Mouse (Mus musculus) midbrain, postnatal 0 days (tissue): ENCODE results near the gene Cemip2. TPM values are rescaled to one million over a fixed set of nuclear protein-coding genes. Genes with fewer than 3 reads are reported as not detected.

ENCODE experiments used
- ATAC-seq: fragments of 200-750 bp; cut with Nextera tagmentation; 2 replicates; pipeline ENCODE4 v1.8.0; 2017; ENCODE audit warnings: moderate number of reproducible peaks, mild to moderate bottlenecking, moderate TSS enrichment, moderate library complexity; ENCODE audit not compliant: low FRiP score
- DNase-seq: peaks from one replicate; pipeline ENCODE4 v3.0.0-alpha.2; 2015; ENCODE audit warnings: low spot score
- H3K27ac ChIP-seq: fragments of 300-500 bp; sonication (generic); 2 replicates; pipeline ENCODE4 v1.5.1; 2014; ENCODE audit warnings: low read depth, mild to moderate bottlenecking, low read length, mixed read lengths
- H3K27me3 ChIP-seq: fragments of 300-500 bp; sonication (generic); 2 replicates; pipeline ENCODE4 v1.6.1; 2014; ENCODE audit warnings: low read length, control low read depth, mixed read lengths; ENCODE audit not compliant: insufficient read depth
- H3K36me3 ChIP-seq: fragments of 300-500 bp; sonication (generic); 2 replicates; pipeline ENCODE4 v1.6.1; 2014; ENCODE audit warnings: low read length, control low read depth, mixed read lengths; ENCODE audit not compliant: insufficient read depth
- H3K4me1 ChIP-seq: fragments of 300-500 bp; sonication (generic); 2 replicates; pipeline ENCODE4 v1.6.1; 2014; ENCODE audit warnings: mild to moderate bottlenecking, control low read depth, antibody characterized with exemption, low read length, mixed read lengths; ENCODE audit not compliant: insufficient read depth
- H3K4me2 ChIP-seq: fragments of 300-500 bp; sonication (generic); 2 replicates; pipeline ENCODE4 v1.6.1; 2014; ENCODE audit warnings: low read depth, mild to moderate bottlenecking, low read length, mixed read lengths; ENCODE audit not compliant: poor library complexity, severe bottlenecking
- H3K4me3 ChIP-seq: fragments of 300-500 bp; sonication (generic); 2 replicates; pipeline ENCODE4 v1.5.1; 2014; ENCODE audit warnings: low read depth, mild to moderate bottlenecking, low read length, moderate library complexity
- H3K9ac ChIP-seq: fragments of 300-500 bp; sonication (generic); replicated peaks from 2 replicates; pipeline ENCODE4 v1.6.1; 2014; ENCODE audit warnings: mild to moderate bottlenecking, low read length, moderate library complexity, mixed read lengths; ENCODE audit not compliant: poor library complexity, severe bottlenecking
- H3K9me3 ChIP-seq: fragments of 300-500 bp; sonication (generic); 2 replicates; pipeline ENCODE4 v1.6.1; 2016; ENCODE audit warnings: low read length, control low read depth
- CTCF ChIP-seq: IDR thresholded peaks from 2 replicates; pipeline ENCODE4 v1.5.1; 2016; ENCODE audit warnings: antibody characterized with exemption, mild to moderate bottlenecking
- WGBS: fragments of 180-500 bp; shearing (Covaris S2); extraction: QIAGEN DNeasy Blood & Tissue Kit; methylation state at CpG from one replicate; pipeline ENCODE4 v1.1.7; 2014; 5-methylcytosine and 5-hydroxymethylcytosine counted together
- polyA plus RNA-seq: library from polyadenylated mRNA; unstranded; fragments of >200 nt; fragmentation: Nextera tagmentation; extraction: Ambion mirVana; gene quantifications from 2 replicates; pipeline ENCODE4 v1.2.1, GENCODE M21; 2015
- total RNA-seq: library from RNA; depleted of rRNA; stranded (reverse); fragments of >200 nt; gene quantifications from 2 replicates; pipeline ENCODE4 v1.2.3, GENCODE M21; 2014

Cemip2 gene
- total and polyA plus RNA-seq, 2 experiments from 2014 or later: 15.8 to 26.3 TPM

DNA sequence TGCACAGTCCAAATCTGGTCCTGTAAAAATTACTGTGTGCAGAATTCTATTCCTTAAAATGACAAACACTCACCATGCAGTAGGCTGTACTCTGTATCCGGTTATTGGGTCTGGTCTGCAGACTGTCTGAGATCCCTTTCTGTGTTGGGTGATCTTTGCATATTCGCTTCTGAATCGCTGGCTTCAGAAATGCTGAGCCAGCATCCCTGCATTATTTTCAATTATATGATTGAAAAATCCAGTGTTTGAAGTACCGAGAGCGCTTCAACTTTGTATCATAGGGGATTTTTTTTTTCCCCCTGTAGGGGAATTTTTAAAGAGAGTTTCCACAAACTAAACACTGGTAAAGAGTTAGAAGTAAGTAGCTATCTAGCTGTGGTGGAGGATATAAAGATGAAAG, 32.0 kb downstream of the Cemip2 start:
- 81% methylated on average over 5 of the region's 5 CpGs for WGBS
- TF ChIP-seq CTCF: no peak
- H3K4me1 ChIP-seq: no peaks in the 10 kb centered on the region
- H3K27ac ChIP-seq: no peak overlapping the region
- no peaks in the 10 kb centered on the region for H3K9me3 ChIP-seq
- H3K4me2 ChIP-seq: no peak overlapping the region
- DNase-seq (no peak), ATAC-seq (no peak)
- H3K36me3 ChIP-seq: peaks cover 59% of the 10 kb centered on the region
- no peak overlapping the region for H3K9ac ChIP-seq
- H3K27me3 ChIP-seq: no peaks in the 10 kb centered on the region
- no peak overlapping the region for H3K4me3 ChIP-seq

DNA sequence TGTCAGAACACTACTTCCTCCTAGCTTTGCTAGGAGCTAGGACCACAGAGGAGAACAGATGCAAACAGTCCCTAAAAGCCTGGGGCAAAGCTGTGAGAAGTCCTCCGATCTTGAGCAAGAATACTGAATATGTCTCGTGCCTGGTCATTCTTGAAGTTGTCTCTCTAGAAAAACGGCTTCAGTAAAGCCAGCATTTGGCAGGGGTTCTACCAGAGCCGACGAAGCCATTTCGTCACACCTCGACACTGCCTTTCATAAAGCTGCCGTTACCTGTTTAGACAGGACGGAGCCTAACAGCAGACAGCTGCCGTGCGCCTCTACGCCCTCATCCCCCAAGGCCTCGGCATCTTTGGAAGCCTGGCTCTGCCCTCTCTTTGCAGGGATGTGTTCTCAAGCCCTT, 35.4 kb downstream of the Cemip2 start:
- no peaks in the 10 kb centered on the region for H3K4me1 ChIP-seq
- no peak overlapping the region for H3K4me3 ChIP-seq
- H3K4me2 ChIP-seq: no peak overlapping the region
- no peaks in the 10 kb centered on the region for H3K9me3 ChIP-seq
- peaks cover 57% of the 10 kb centered on the region for H3K36me3 ChIP-seq
- 90% methylated on average over 13 of the region's 13 CpGs for WGBS
- DNase-seq (no peak), ATAC-seq (no peak)
- H3K27me3 ChIP-seq: no peaks in the 10 kb centered on the region
- no peak for TF ChIP-seq CTCF
- H3K9ac ChIP-seq: no peak overlapping the region
- H3K27ac ChIP-seq: no peak overlapping the region

- no peak for TF ChIP-seq CTCF
- Histone ChIP-seq H3K9ac (no peak overlapping the region), H3K4me3 (no peak overlapping the region), H3K27ac (no peak overlapping the region), H3K4me1 (no peaks in the 10 kb centered on the region), H3K27me3 (no peaks in the 10 kb centered on the region), H3K4me2 (no peak overlapping the region), H3K36me3 (peaks cover 56% of the 10 kb centered on the region), H3K9me3 (no peaks in the 10 kb centered on the region)
- ATAC-seq (no peak), DNase-seq (peak; percentile 36)
- WGBS: 73% methylated on average over 8 of the region's 8 CpGs
These were observed 36.4 kb downstream of the Cemip2 start for GRCm38 (mm10) chr19:21814433-21815020.

GRCm38 (mm10) chr19:21816260-21816659, 38.1 kb downstream of the Cemip2 start:
- ATAC-seq (no peak), DNase-seq (no peak)
- Histone ChIP-seq H3K4me2 (no peak overlapping the region), H3K27ac (no peak overlapping the region), H3K36me3 (peaks cover 53% of the 10 kb centered on the region), H3K9ac (no peak overlapping the region), H3K4me3 (no peak overlapping the region), H3K9me3 (no peaks in the 10 kb centered on the region), H3K27me3 (no peaks in the 10 kb centered on the region), H3K4me1 (no peaks in the 10 kb centered on the region)
- 95% methylated on average over 4 of the region's 4 CpGs for WGBS
- no peak for TF ChIP-seq CTCF

DNA sequence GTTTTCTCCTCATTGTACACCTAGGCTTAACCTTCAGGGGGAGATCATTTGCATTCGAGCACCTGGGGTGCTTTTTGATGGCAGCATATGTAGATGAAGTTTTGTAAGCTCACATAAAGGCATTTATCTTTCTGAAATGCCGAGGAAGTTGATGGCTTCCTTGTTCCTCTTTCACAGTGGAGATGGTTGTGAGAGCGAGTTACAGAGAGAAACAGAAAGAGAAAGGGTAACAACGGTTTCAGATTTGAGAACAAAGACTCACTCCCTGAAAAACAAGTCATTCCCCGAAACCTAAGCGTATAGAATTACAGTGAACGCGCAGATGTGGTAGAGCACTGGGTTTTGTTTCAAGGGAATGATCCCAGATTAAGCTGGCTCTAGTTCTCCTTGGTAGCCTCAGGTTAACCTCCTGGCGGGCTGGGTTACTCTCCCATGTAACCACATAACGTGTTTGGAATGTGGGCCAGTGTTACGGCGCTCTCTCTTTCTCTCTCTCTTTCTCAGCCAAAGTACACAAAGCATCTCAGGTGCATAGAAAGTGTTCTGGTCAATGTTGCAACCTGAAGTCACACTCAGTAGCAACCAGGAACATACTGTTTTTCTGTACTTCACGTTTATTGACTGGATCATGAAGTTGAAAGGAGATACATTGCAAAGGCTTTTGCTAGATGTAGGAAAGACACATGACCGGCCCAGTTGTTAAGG, 40.0 kb downstream of the Cemip2 start:
- DNase-seq (no peak), ATAC-seq (no peak)
- Histone ChIP-seq H3K4me2 (no peak overlapping the region), H3K4me3 (no peak overlapping the region), H3K27ac (no peak overlapping the region), H3K9me3 (no peaks in the 10 kb centered on the region), H3K4me1 (no peaks in the 10 kb centered on the region), H3K36me3 (peaks cover 35% of the 10 kb centered on the region), H3K27me3 (no peaks in the 10 kb centered on the region), H3K9ac (no peak overlapping the region)
- WGBS: 89% methylated on average over 14 of the region's 14 CpGs
- no peak for TF ChIP-seq CTCF

GRCm38 (mm10) chr19:21819585-21819984, 41.4 kb downstream of the Cemip2 start:
- no peak for ATAC-seq
- 84% methylated on average over 5 of the region's 5 CpGs for WGBS
- Histone ChIP-seq H3K9ac (no peak overlapping the region), H3K36me3 (peaks cover 32% of the 10 kb centered on the region), H3K27ac (no peak overlapping the region), H3K4me2 (no peak overlapping the region), H3K9me3 (no peaks in the 10 kb centered on the region), H3K4me3 (no peak overlapping the region), H3K27me3 (no peaks in the 10 kb centered on the region), H3K4me1 (no peaks in the 10 kb centered on the region)
- no peak for DNase-seq
- no peak for TF ChIP-seq CTCF
